Mouse (Mus musculus) common myeloid progenitor, adult 5-6 weeks (primary cell): ENCODE measurements around the gene Atcay. TPM values are rescaled to one million over a fixed set of nuclear protein-coding genes. Genes with fewer than 3 reads are reported as not detected.

Experiments used
- ATAC-seq: replicated peaks from 2 replicates; pipeline ENCODE4 v1.8.0; 2016; ENCODE audit warnings: low read depth, mild to moderate bottlenecking, moderate TSS enrichment, inconsistent platforms; ENCODE audit not compliant: poor library complexity, severe bottlenecking
- total RNA-seq: library from RNA; stranded (forward); fragments of 200-1000, 187-1606 nt; gene quantifications from 2 replicates; pipeline ENCODE4 v1.2.3, GENCODE M21; 2017

Gene Atcay
- total RNA-seq, 1 experiment from 2014 or later, result not detected

GRCm38 (mm10) chr10:81165118-81165517, 65.5 kb downstream of the Atcay start:
- no peak for ATAC-seq

DNA sequence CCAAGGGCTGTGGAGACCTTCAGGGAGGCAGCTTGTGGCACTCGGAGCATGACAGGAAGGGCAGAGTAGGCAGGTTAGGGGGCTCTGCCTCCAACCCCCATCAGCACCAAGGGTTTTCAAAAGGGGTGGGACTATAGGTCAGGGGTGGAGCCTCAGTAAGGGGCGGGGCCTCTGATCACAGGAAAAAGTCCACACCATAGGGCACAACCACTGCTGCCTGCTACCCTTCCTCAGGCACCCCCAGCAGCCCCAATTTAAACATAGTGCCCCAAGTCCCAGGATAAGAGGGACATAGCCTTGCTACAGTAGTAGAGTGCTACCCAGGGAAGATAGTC, 68.3 kb downstream of the Atcay start:
- ATAC-seq, result peak; percentile 63

GRCm38 (mm10) chr10:81161602-81162317, 68.9 kb downstream of the Atcay start:
- ATAC-seq, result peak; percentile 37

GRCm38 (mm10) chr10:81154736-81155135, 75.9 kb downstream of the Atcay start:
- no peak for ATAC-seq

Other genes with a start within 250 kb of the Atcay start
- 0.18 and 2.2 TPM in 2 replicates for gene Gng7, start 215.9 kb downstream of the Atcay start, total RNA-seq
- not detected in 2 replicates for gene Diras1, start 205.2 kb downstream of the Atcay start, total RNA-seq
- 4.1 and 5.5 TPM in 2 replicates for gene Slc39a3, start 193.4 kb downstream of the Atcay start, total RNA-seq
- 41.4 and 43.1 TPM in 2 replicates for gene Sgta, start 170.7 kb downstream of the Atcay start, total RNA-seq
- 18.6 and 25.9 TPM in 2 replicates for gene Thop1, start 160.8 kb downstream of the Atcay start, total RNA-seq
- gene Creb3l3, start 132.0 kb downstream of the Atcay start, total RNA-seq, result 0.18 and 0.58 TPM in 2 replicates
- gene Map2k2, start 124.9 kb downstream of the Atcay start, total RNA-seq, result 56.2 and 61.8 TPM in 2 replicates
- 13.1 and 14.5 TPM in 2 replicates for gene Zbtb7a, start 95.6 kb downstream of the Atcay start, total RNA-seq
- 8.4 and 17.5 TPM in 2 replicates for gene Pias4, start 62.9 kb downstream of the Atcay start, total RNA-seq
- 1,623 and 1,948 TPM in 2 replicates for gene Eef2, start 54.2 kb downstream of the Atcay start, total RNA-seq
- gene Dapk3, start 47.8 kb downstream of the Atcay start, total RNA-seq, result 14.3 and 29.8 TPM in 2 replicates
- not detected in 2 replicates for gene 4930442H23Rik, start 47.0 kb downstream of the Atcay start, total RNA-seq
- not detected in 2 replicates for gene Nmrk2, start 28.8 kb downstream of the Atcay start, total RNA-seq
- gene Zfr2, start 2.3 kb upstream of the Atcay start, total RNA-seq, result 0.19 TPM in 1 of 2 replicates, not detected in the other
- gene Matk, start 22.1 kb upstream of the Atcay start, total RNA-seq, result 19.7 and 20.3 TPM in 2 replicates
- 132 and 198 TPM in 2 replicates for gene Mrpl54, start 36.1 kb upstream of the Atcay start, total RNA-seq
- 12.1 and 14.5 TPM in 2 replicates for gene Apba3, start 36.1 kb upstream of the Atcay start, total RNA-seq
- 3.5 and 4.4 TPM in 2 replicates for gene Tjp3, start 60.7 kb upstream of the Atcay start, total RNA-seq
- gene Pip5k1c, start 62.1 kb upstream of the Atcay start, total RNA-seq, result 24.4 and 36.8 TPM in 2 replicates
- gene Cactin, start 90.3 kb upstream of the Atcay start, total RNA-seq, result 27.9 and 35.1 TPM in 2 replicates
- 3.4 and 4.2 TPM in 2 replicates for gene Tbxa2r, start 97.9 kb upstream of the Atcay start, total RNA-seq
- gene Gipc3, start 112.4 kb upstream of the Atcay start, total RNA-seq, result not detected in 2 replicates
- 33.2 and 35.5 TPM in 2 replicates for gene Hmg20b, start 119.6 kb upstream of the Atcay start, total RNA-seq
- gene Mfsd12, start 126.7 kb upstream of the Atcay start, total RNA-seq, result 8.7 and 17.4 TPM in 2 replicates
- 0.23 TPM in 1 of 2 replicates, not detected in the other for gene 4930404N11Rik, start 135.0 kb upstream of the Atcay start, total RNA-seq
- gene Fzr1, start 147.7 kb upstream of the Atcay start, total RNA-seq, result 21.9 and 24.8 TPM in 2 replicates
- gene Dohh, start 153.6 kb upstream of the Atcay start, total RNA-seq, result 34.7 and 50.7 TPM in 2 replicates
- 0.19 and 2.4 TPM in 2 replicates for gene Gm48551, start 153.6 kb upstream of the Atcay start, total RNA-seq
- gene Gm48552, start 158.2 kb upstream of the Atcay start, total RNA-seq, result 1.6 TPM in 1 of 2 replicates, not detected in the other
- gene Smim24, start 162.2 kb upstream of the Atcay start, total RNA-seq, result 5.0 and 13.2 TPM in 2 replicates
- 13.7 and 18.2 TPM in 2 replicates for gene Nfic, start 224.8 kb upstream of the Atcay start, total RNA-seq